Mouse (Mus musculus) left cerebral cortex, postnatal 14 days (tissue): Measurements from ENCODE around the gene Ctsh. TPM values are rescaled to one million over a fixed set of nuclear protein-coding genes. Genes with fewer than 3 reads are reported as not detected.
"Not testable (repeated sequence)": the region's sequence is repeated elsewhere in the genome, so short reads cannot be mapped to it uniquely, and the experiment has no call there.

Experiments
- DNase-seq, 2 experiments: peaks; one replicate each; pipeline ENCODE4 v3.0.0; 2021 to 2022; ENCODE audit warnings: low spot score in 2 of 2, mixed read lengths in 1 of 2
- intact Hi-C: fragments of 180-260 bp; cut with DNase I; formaldehyde crosslinking; loops from one replicate; pipeline ENCODE4 v1.15.1; 2025
- total RNA-seq, 2 experiments: library from RNA; stranded (reverse); gene quantifications; 2 replicates each; pipeline ENCODE4 v1.2.3; 2021

Ctsh gene
- total RNA-seq, 2 experiments from 2014 or later = 22.4 to 27.7 TPM

- DNase-seq = peak; percentile 9 to 20
- intact Hi-C loops = no loop called here
Measured at GRCm38 (mm10) chr9:90054371-90055145, 606 bp downstream of the Ctsh start.

GRCm38 (mm10) chr9:90055409-90055808 is 1.5 kb downstream of the Ctsh start:
- intact Hi-C loops = no loop called here
- no peak for DNase-seq

- DNase-seq = no peak
- intact Hi-C loops = no loop called here
Measured at GRCm38 (mm10) chr9:90055911-90056310, 2.0 kb downstream of the Ctsh start.

GRCm38 (mm10) chr9:90056716-90057115 is 2.8 kb downstream of the Ctsh start:
- DNase-seq = no peak
- intact Hi-C loops = no loop called here

GRCm38 (mm10) chr9:90059828-90060573 is 6.0 kb downstream of the Ctsh start:
- no peak for DNase-seq
- intact Hi-C loops = no loop called here

GRCm38 (mm10) chr9:90060574-90060875 is 6.6 kb downstream of the Ctsh start:
- DNase-seq = no peak
- intact Hi-C loops = no loop called here

- DNase-seq, intact Hi-C loops: not testable (repeated sequence)
Measured at GRCm38 (mm10) chr9:90060932-90061331, 7.0 kb downstream of the Ctsh start.

- intact Hi-C loops = no loop called here
- DNase-seq = no peak
Measured at GRCm38 (mm10) chr9:90067341-90067740, 13.4 kb downstream of the Ctsh start.

GRCm38 (mm10) chr9:90068786-90069185 is 14.8 kb downstream of the Ctsh start:
- DNase-seq = no peak
- intact Hi-C loops = no loop called here

- intact Hi-C loops = no loop called here
- no peak for DNase-seq
Measured at GRCm38 (mm10) chr9:90069485-90069884, 15.5 kb downstream of the Ctsh start.

GRCm38 (mm10) chr9:90070174-90070573 is 16.2 kb downstream of the Ctsh start:
- DNase-seq = no peak
- intact Hi-C loops = loop anchor here (10.0 kb wide), 1 partner anchor 95 kb away; no protein-coding TSS in a partner anchor

- intact Hi-C loops = loop anchor here (10.0 kb wide), 1 partner anchor 101 kb away; no protein-coding TSS in a partner anchor
- no peak for DNase-seq
Measured at GRCm38 (mm10) chr9:90075336-90075735, 21.4 kb downstream of the Ctsh start.

GRCm38 (mm10) chr9:90076131-90076530 is 22.2 kb downstream of the Ctsh start:
- intact Hi-C loops = loop anchor here (2.0 to 10.0 kb wide), 2 partner anchors 101 to 249 kb away; no protein-coding TSS in a partner anchor
- no peak for DNase-seq

GRCm38 (mm10) chr9:90076849-90077461 is 23.0 kb downstream of the Ctsh start:
- DNase-seq = peak; percentile 43 to 62
- intact Hi-C loops = loop anchor here (2.0 to 10.0 kb wide), 2 partner anchors 102 to 250 kb away; no protein-coding TSS in a partner anchor

- intact Hi-C loops = not testable (repeated sequence)
Measured at GRCm38 (mm10) chr9:90081961-90082360, 28.0 kb downstream of the Ctsh start.

GRCm38 (mm10) chr9:90082992-90083391 is 29.0 kb downstream of the Ctsh start:
- intact Hi-C loops = no loop called here
- DNase-seq = no peak

More at GRCm38 (mm10) chr9:90081961-90082360, 28.0 kb downstream of the Ctsh start:
- not testable (repeated sequence) for DNase-seq

GRCm38 (mm10) chr9:90084152-90084551 is 30.2 kb downstream of the Ctsh start:
- DNase-seq = no peak
- intact Hi-C loops = no loop called here

- intact Hi-C loops = no loop called here
- DNase-seq = no peak
Measured at GRCm38 (mm10) chr9:90084766-90085468, 31.0 kb downstream of the Ctsh start.

GRCm38 (mm10) chr9:90087906-90088485 is 34.0 kb downstream of the Ctsh start:
- DNase-seq = no peak
- intact Hi-C loops = no loop called here
